Mouse (Mus musculus) E14TG2a.4 (cell line): ENCODE measurements at regions not wholly inside any gene's neighbourhood (a gene's known extent, or its start where the extent isn't known, plus 50 kb on each side); places are given as distances from the start of the nearest gene placed in this dataset.

Experiments
- H3K27me3 ChIP-seq: 2 replicates; pipeline ENCODE4 v1.6.1; 2014; ENCODE audit warnings: low read length, control low read depth; ENCODE audit not compliant: insufficient read depth
- H3K36me3 ChIP-seq: 2 replicates; pipeline ENCODE4 v1.6.1; 2014; ENCODE audit warnings: low read length, control low read depth; ENCODE audit not compliant: insufficient read depth
- H3K4me1 ChIP-seq: replicated peaks from 2 replicates; pipeline ENCODE4 v1.6.1; 2014; ENCODE audit warnings: low read depth, low read length, control low read depth
- H3K4me3 ChIP-seq: replicated peaks from 2 replicates; pipeline ENCODE4 v1.5.1; 2014; ENCODE audit warnings: mild to moderate bottlenecking, low read length
- H3K9me3 ChIP-seq: 2 replicates; pipeline ENCODE4 v1.6.1; 2014; ENCODE audit warnings: low read length, control low read depth
- CTCF ChIP-seq: conservative IDR thresholded peaks from 2 replicates; pipeline ENCODE4 v1.5.1; 2014; ENCODE audit warnings: low read length
- NANOG ChIP-seq: IDR thresholded peaks from 2 replicates; pipeline ENCODE4 v1.6.1; 2014; ENCODE audit warnings: borderline replicate concordance, low read length, mixed read lengths
- POU5F1 ChIP-seq: IDR thresholded peaks from 2 replicates; pipeline ENCODE4 v1.6.1; 2014; ENCODE audit warnings: low read length, borderline replicate concordance

- no peaks in the 10 kb centered on the region for H3K27me3 ChIP-seq
- no peaks in the 10 kb centered on the region for H3K9me3 ChIP-seq
- H3K4me1 ChIP-seq = no peaks in the 10 kb centered on the region
- TF ChIP-seq POU5F1 = no peak
- TF ChIP-seq CTCF = no peak
- H3K4me3 ChIP-seq = no peak overlapping the region
- H3K36me3 ChIP-seq = no peaks in the 10 kb centered on the region
These were observed 62.1 kb downstream of the 4933412E24Rik start for GRCm38 (mm10) chr15:59954345-59954744.

- TF ChIP-seq NANOG = no peak
- no peak for TF ChIP-seq CTCF
- no peak for TF ChIP-seq POU5F1
- Histone ChIP-seq H3K4me3 (no peak overlapping the region), H3K4me1 (no peaks in the 10 kb centered on the region), H3K9me3 (no peaks in the 10 kb centered on the region), H3K36me3 (no peaks in the 10 kb centered on the region), H3K27me3 (no peaks in the 10 kb centered on the region)
These were observed 62.6 kb downstream of the 4933412E24Rik start for GRCm38 (mm10) chr15:59953857-59954256.

- TF ChIP-seq CTCF (no peak), NANOG (no peak), POU5F1 (no peak)
- H3K36me3 ChIP-seq = no peaks in the 10 kb centered on the region
- peaks cover 5% of the 10 kb centered on the region; the same call in 1 of the 2 replicates for H3K9me3 ChIP-seq
These were observed 65.7 kb downstream of the 4933412E24Rik start for GRCm38 (mm10) chr15:59950617-59951216.

GRCm38 (mm10) chr15:59945208-59945607, 71.2 kb downstream of the 4933412E24Rik start:
- Histone ChIP-seq H3K9me3 (peaks cover 10% of the 10 kb centered on the region), H3K4me3 (no peak overlapping the region), H3K36me3 (no peaks in the 10 kb centered on the region), H3K27me3 (peaks cover 2% of the 10 kb centered on the region; the same call in 1 of the 2 replicates), H3K4me1 (no peaks in the 10 kb centered on the region)
- no peak for TF ChIP-seq CTCF
- TF ChIP-seq NANOG = no peak
- no peak for TF ChIP-seq POU5F1

More at GRCm38 (mm10) chr15:59950617-59951216, 65.7 kb downstream of the 4933412E24Rik start:
- no peaks in the 10 kb centered on the region for H3K4me1 ChIP-seq
- H3K27me3 ChIP-seq = no peaks in the 10 kb centered on the region
- H3K4me3 ChIP-seq = no peak overlapping the region

- TF ChIP-seq NANOG (no peak), CTCF (no peak), POU5F1 (no peak)
- H3K27me3 ChIP-seq = no peaks in the 10 kb centered on the region
- no peaks in the 10 kb centered on the region for H3K4me1 ChIP-seq
- no peaks in the 10 kb centered on the region for H3K36me3 ChIP-seq
- peaks cover 4% of the 10 kb centered on the region for H3K9me3 ChIP-seq
- H3K4me3 ChIP-seq = no peak overlapping the region
These were observed 79.9 kb downstream of the 4933412E24Rik start for GRCm38 (mm10) chr15:59936486-59936885.

GRCm38 (mm10) chr15:59913860-59914259, 102.6 kb downstream of the 4933412E24Rik start:
- Histone ChIP-seq H3K9me3 (peaks cover 1% of the 10 kb centered on the region; the same call in 1 of the 2 replicates), H3K4me1 (no peaks in the 10 kb centered on the region), H3K36me3 (no peaks in the 10 kb centered on the region), H3K4me3 (no peak overlapping the region), H3K27me3 (no peaks in the 10 kb centered on the region)
- TF ChIP-seq NANOG (no peak), POU5F1 (no peak), CTCF (no peak)

GRCm38 (mm10) chr15:59908300-59908699, 108.1 kb downstream of the 4933412E24Rik start:
- TF ChIP-seq POU5F1 = no peak
- no peak for TF ChIP-seq CTCF
- TF ChIP-seq NANOG = no peak
- Histone ChIP-seq H3K27me3 (no peaks in the 10 kb centered on the region), H3K4me1 (no peaks in the 10 kb centered on the region), H3K4me3 (no peak overlapping the region), H3K9me3 (no peaks in the 10 kb centered on the region), H3K36me3 (no peaks in the 10 kb centered on the region)

- H3K4me3 ChIP-seq = no peak overlapping the region
- H3K9me3 ChIP-seq = 0 out of 2 replicates have a peak, but pooled peaks cover 4% of the 10 kb centered on the region
- no peaks in the 10 kb centered on the region for H3K27me3 ChIP-seq
- TF ChIP-seq CTCF (peak; percentile 92), POU5F1 (no peak)
- no peaks in the 10 kb centered on the region for H3K4me1 ChIP-seq
- no peaks in the 10 kb centered on the region for H3K36me3 ChIP-seq
These were observed 110.3 kb downstream of the 4933412E24Rik start for GRCm38 (mm10) chr15:59905832-59906797.

GRCm38 (mm10) chr15:59904741-59905140, 111.7 kb downstream of the 4933412E24Rik start:
- Histone ChIP-seq H3K4me1 (no peaks in the 10 kb centered on the region), H3K9me3 (0 out of 2 replicates have a peak, but pooled peaks cover 4% of the 10 kb centered on the region), H3K36me3 (no peaks in the 10 kb centered on the region), H3K27me3 (no peaks in the 10 kb centered on the region), H3K4me3 (no peak overlapping the region)
- TF ChIP-seq CTCF = no peak
